Mouse (Mus musculus) forebrain, embryonic 11.5 days (tissue): ENCODE measurements at regions not wholly inside any gene's neighbourhood (a gene's known extent, or its start where the extent isn't known, plus 50 kb on each side); places are given as distances from the start of the nearest gene placed in this dataset.

Experiments
- ATAC-seq: fragments of 200-750 bp; cut with Nextera tagmentation; replicated peaks from 2 replicates; pipeline ENCODE4 v1.8.0; 2017; ENCODE audit warnings: moderate TSS enrichment; ENCODE audit not compliant: low FRiP score
- DNase-seq: peaks from one replicate; pipeline ENCODE4 v3.0.0-alpha.2; 2017; ENCODE audit warnings: low spot score
- H3K27ac ChIP-seq: fragments of 300-500 bp; sonication (generic); 2 replicates; pipeline ENCODE4 v1.5.1; 2014; ENCODE audit warnings: low read depth, low read length
- H3K27me3 ChIP-seq: fragments of 300-500 bp; sonication (generic); 2 replicates; pipeline ENCODE4 v1.6.1; 2014; ENCODE audit warnings: mild to moderate bottlenecking, low read length, mixed read lengths; ENCODE audit not compliant: control insufficient read depth, insufficient read depth
- H3K36me3 ChIP-seq: fragments of 300-500 bp; sonication (generic); 2 replicates; pipeline ENCODE4 v1.6.1; 2014; ENCODE audit warnings: mild to moderate bottlenecking, low read length, moderate library complexity, mixed read lengths; ENCODE audit not compliant: control insufficient read depth, insufficient read depth
- H3K4me1 ChIP-seq: fragments of 300-500 bp; sonication (generic); replicated peaks from 2 replicates; pipeline ENCODE4 v1.6.1; 2014; ENCODE audit warnings: low read length, mixed read lengths; ENCODE audit not compliant: control insufficient read depth, insufficient read depth
- H3K4me2 ChIP-seq: fragments of 300-500 bp; sonication (generic); 2 replicates; pipeline ENCODE4 v1.6.1; 2014; ENCODE audit warnings: low read depth, mild to moderate bottlenecking, low read length, moderate library complexity, mixed read lengths; ENCODE audit not compliant: severe bottlenecking
- H3K4me3 ChIP-seq: fragments of 300-500 bp; sonication (generic); 2 replicates; pipeline ENCODE4 v1.5.1; 2014; ENCODE audit warnings: low read depth, low read length
- H3K9ac ChIP-seq: fragments of 300-500 bp; sonication (generic); 2 replicates; pipeline ENCODE4 v1.6.1; 2014; ENCODE audit warnings: low read length
- H3K9me3 ChIP-seq: fragments of 300-500 bp; sonication (generic); 2 replicates; pipeline ENCODE4 v1.6.1; 2016; ENCODE audit warnings: low read length, mixed read lengths; ENCODE audit not compliant: control insufficient read depth
- WGBS: fragments of 180-500 bp; shearing (Covaris S2); extraction: QIAGEN DNeasy Blood & Tissue Kit; methylation state at CpG from one replicate; pipeline ENCODE4 v1.1.7; 2014; 5-methylcytosine and 5-hydroxymethylcytosine counted together

DNA sequence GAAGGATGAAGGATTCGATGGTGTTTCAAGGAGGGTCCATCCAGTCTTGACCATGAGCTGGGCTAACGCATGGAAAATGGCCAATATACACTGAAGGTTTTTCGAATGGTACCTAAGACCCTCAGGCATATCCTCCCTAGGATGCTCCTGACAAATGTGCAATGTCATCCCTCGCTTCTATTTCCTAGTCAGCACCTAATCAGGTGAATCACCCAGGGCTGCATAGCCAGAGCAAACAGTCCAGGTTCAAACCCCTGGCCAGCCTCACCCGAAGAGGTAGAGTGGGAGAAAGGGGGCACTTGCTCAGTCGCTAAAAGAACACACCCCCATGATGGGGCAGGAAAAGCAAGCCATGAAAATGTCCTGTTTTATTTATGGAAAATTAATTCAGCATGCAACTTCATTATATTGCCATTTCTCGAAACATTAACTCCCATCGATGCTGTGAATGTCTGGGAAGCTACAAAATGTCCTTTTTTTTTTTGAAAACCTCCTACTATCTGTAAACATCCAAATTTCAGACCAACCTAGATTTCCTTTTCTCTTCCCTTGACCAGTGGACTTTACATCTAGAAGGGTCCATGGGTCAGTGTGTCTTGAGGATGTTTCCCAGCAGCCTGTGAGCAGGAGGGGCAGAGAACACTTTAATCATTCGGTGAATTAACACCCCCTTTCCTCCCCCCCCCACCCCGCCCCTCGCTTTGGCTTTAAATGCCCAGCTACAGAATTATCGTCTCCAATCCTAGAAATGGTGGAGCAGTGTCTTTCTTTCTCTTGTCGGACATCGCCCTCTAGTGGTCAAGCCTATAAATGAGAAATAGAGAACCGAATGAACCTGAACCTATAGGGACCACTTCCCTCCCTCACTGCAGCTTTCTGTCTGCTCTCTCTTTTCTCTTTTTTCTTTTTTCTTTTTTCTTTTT is 68.8 kb upstream of the Il12b start:
- Histone ChIP-seq H3K4me3 (no peak overlapping the region), H3K36me3 (no peaks in the 10 kb centered on the region), H3K9me3 (no peaks in the 10 kb centered on the region), H3K9ac (no peak overlapping the region), H3K4me2 (no peak overlapping the region), H3K27me3 (no peaks in the 10 kb centered on the region), H3K27ac (no peak overlapping the region), H3K4me1 (no peaks in the 10 kb centered on the region)
- WGBS = 42% methylated on average over 15 of the region's 15 CpGs
- ATAC-seq (peak; percentile 71; the same call in 1 of the 2 replicates), DNase-seq (peak; percentile 58)

DNA sequence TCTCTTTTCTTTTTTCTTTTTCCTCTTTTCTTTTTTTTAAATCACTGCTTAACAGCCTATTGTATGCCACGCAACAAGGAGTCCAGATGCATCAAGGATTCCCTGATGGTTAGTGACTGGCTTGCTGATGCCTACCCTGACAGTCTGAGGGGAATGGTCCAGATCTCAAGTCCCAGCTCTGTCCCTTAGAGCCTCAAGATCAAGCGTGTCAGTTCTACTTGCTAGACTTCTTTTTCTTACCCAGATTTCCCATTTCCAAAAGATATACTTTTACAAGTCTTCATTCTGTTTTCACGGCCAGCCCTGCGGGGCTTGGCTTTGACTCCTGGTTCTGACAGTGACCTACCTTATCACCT is 68.1 kb upstream of the Il12b start:
- H3K9me3 ChIP-seq = no peaks in the 10 kb centered on the region
- H3K4me3 ChIP-seq = no peak overlapping the region
- H3K9ac ChIP-seq = no peak overlapping the region
- no peaks in the 10 kb centered on the region for H3K4me1 ChIP-seq
- H3K4me2 ChIP-seq = no peak overlapping the region
- no peaks in the 10 kb centered on the region for H3K36me3 ChIP-seq
- 63% methylated on average over 4 of the region's 4 CpGs for WGBS
- no peak overlapping the region for H3K27ac ChIP-seq
- peak; percentile 44; the same call in 1 of the 2 replicates for ATAC-seq
- no peaks in the 10 kb centered on the region for H3K27me3 ChIP-seq
- DNase-seq = no peak

DNA sequence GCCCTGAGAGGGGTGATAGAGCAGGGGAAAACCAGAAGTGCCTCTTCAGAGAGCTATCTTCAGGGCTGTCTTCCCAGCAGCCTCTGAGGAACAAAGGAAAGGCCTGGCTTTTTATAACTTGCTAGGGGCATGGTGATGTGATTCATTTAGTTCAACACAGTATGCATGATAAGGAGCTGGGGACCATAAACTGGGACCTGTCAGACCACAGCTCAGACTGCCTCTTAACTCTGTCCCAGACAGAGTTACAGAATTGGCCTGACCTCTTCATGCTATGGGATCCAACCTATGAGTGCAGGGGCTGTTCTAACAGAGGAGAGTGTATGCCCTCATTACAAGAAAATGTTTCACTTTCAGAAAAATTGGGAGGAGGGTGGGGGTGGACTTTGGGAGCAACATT is 59.3 kb upstream of the Il12b start:
- Histone ChIP-seq H3K9ac (no peak overlapping the region), H3K36me3 (no peaks in the 10 kb centered on the region), H3K27me3 (no peaks in the 10 kb centered on the region), H3K4me1 (no peaks in the 10 kb centered on the region), H3K4me3 (no peak overlapping the region), H3K9me3 (no peaks in the 10 kb centered on the region), H3K27ac (no peak overlapping the region), H3K4me2 (no peak overlapping the region)
- DNase-seq (no peak), ATAC-seq (no peak)

DNA sequence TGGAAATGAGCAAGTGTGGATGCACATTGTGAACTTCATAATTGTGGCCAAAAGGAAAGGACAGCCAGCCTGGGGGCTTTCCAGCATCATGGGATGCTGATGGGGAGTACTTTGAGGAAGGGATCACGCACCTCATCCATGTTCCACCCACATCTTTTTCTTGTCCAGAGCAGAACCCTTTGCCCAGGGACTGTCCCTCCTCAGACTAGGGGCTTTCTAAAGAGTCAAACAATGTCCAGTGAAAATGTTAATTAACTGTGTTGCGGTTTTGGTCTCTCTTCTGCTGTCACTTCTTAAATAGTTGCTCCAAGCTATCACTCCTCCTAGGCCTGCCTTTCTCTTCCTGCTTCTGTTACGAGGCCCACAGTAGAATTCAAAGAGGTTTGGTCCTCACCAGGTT is 51.6 kb upstream of the Il12b start:
- H3K36me3 ChIP-seq = no peaks in the 10 kb centered on the region
- no peak overlapping the region for H3K27ac ChIP-seq
- no peak overlapping the region for H3K4me2 ChIP-seq
- no peak overlapping the region for H3K9ac ChIP-seq
- H3K9me3 ChIP-seq = no peaks in the 10 kb centered on the region
- H3K4me1 ChIP-seq = no peaks in the 10 kb centered on the region
- H3K4me3 ChIP-seq = no peak overlapping the region
- ATAC-seq (no peak), DNase-seq (no peak)
- H3K27me3 ChIP-seq = no peaks in the 10 kb centered on the region
- 74% methylated on average over 3 of the region's 3 CpGs for WGBS

DNA sequence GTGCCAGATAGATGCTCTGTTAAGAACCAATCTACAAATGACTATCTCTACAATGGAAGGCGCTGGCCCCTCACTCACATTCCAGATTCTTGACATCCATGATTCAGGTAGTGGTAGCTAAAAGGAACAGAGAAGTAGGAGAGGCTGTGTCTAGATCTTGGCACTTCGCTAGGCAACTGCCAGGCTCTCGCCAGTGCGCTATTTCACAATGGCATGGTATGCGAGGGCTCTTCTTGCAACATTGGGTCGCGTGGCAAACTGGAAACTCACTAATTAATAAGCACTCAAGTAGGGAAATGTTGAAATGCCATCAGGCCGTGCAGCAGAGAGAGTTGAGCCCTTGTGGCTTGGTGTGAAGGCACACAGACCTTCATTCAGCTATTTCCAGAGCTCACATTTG is 50.3 kb upstream of the Il12b start:
- DNase-seq (no peak), ATAC-seq (no peak)
- 87% methylated on average over 8 of the region's 8 CpGs for WGBS
- Histone ChIP-seq H3K9ac (no peak overlapping the region), H3K4me2 (no peak overlapping the region), H3K27ac (no peak overlapping the region), H3K4me3 (no peak overlapping the region), H3K9me3 (no peaks in the 10 kb centered on the region), H3K4me1 (no peaks in the 10 kb centered on the region), H3K36me3 (no peaks in the 10 kb centered on the region), H3K27me3 (no peaks in the 10 kb centered on the region)
